Mouse (Mus musculus): ENCODE measurements at regions not wholly inside any gene's neighbourhood (a gene's known extent, or its start where the extent isn't known, plus 50 kb on each side); places are given as distances from the start of the nearest gene placed in this dataset.

DNA sequence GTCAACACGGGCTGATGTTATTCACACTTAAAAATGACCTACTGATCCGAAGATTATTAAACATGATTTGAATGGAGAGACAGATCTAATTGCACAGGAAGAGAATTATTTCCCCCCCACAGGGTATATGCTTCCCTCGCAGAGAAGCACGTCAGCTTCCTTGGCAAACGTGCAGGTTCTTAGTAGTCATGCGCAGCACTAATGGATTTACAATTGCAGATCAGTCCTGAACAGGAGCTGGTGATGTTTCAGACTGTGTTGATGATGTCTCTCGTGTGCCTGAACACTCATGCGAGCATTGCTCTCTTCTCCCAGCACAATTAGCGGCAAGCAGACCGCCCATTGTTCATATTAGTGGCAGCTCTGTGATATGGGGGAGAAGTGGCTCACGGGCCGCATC lies 127.9 kb upstream of the 3110018I06Rik start:
- DNase-seq (ENCODE audit: extremely low spot score): no peak

DNA sequence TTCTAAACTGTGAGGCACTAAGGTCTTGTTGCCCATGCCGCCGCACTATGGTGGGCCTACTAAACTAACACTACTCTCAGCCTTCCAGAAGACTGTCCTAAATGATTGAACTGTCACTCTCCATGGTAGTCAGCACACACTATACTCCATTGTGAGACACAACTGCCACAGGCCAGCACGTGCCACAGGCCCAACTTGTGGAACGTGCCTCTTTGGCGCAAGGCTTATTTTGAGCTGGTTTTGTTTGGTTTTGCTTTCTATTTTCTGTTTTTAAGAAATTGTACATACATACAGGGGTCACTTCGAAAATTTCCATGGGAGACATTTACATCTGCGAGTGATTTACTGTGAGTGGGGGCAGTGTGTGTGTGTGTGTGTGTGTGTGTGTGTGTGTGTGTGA lies 126.8 kb upstream of the 3110018I06Rik start:
- no peak for DNase-seq (ENCODE audit: extremely low spot score)

DNA sequence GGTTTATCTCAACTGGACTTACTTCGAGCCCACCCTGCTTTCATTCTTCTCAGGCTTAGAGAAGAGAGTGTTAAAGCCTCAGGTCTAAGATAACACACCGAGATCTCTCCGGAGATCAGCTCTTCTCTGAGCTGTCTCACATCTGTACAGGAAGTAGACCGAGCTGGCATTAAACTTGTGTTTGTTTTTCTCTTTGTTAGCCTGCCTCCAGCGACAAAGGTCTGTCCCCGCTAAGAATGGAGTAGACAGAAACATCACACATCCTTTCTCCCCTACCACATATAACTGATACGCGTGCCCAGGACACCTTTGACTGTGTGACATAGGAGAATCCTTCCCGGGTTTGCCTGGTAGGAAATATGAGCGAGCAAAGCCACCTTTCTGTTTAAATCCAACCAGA lies 126.3 kb upstream of the 3110018I06Rik start:
- DNase-seq (ENCODE audit: extremely low spot score): no peak

DNA sequence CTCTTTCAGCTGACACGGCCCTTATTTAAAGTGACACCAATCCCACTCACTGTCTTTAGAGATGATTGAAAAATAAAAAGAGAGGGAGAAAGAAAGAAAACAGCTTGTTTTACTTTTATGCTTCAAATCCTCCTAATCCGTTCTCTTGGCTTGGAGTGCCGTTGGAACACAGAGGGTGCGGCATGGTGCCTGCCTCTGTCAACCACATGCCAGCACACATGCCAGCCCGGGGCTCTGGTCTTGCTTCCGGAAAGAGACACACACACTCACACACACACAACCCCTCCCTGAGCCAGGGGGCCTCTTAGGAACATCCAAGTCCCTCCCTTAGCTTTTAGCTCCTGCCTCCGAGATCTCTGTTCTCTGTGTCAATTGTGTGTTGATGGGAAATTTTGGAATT lies 116.2 kb upstream of the 3110018I06Rik start:
- DNase-seq (ENCODE audit: extremely low spot score): no peak

DNA sequence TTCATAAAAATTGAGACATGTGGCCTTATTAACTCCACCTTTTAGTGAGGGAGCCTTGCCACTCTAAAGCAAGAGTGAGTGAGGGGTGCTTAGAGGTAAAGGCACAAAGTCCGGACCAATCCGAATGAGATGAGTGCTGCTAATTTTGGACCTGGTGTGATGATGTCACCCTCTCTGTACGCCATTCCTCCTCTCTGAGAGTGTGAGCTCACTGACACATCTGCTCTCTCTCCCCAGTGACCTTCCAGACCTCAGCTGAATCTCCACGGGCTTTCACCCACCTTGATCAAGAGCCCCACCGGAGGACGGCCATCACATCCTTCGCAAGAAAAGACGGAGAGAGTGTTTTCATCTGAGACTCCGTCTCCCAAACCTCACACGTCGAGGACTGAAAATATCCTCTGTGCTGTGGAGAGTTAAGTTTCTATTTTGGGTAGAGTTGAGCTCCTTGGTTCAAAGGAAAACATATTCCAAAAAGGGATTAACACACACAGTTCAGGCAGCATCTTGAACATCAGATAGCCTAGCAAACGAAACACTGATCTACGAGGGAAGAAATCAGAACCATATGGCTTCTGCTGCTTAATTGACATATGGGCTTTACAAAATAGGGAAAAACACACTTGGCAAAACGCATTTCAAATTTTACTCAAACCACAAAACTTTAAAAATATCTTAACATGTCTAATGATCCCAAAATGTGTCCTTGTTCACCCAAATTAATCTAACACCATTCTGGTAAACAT lies 96.2 kb upstream of the 3110018I06Rik start:
- DNase-seq (ENCODE audit: extremely low spot score): no peak

DNA sequence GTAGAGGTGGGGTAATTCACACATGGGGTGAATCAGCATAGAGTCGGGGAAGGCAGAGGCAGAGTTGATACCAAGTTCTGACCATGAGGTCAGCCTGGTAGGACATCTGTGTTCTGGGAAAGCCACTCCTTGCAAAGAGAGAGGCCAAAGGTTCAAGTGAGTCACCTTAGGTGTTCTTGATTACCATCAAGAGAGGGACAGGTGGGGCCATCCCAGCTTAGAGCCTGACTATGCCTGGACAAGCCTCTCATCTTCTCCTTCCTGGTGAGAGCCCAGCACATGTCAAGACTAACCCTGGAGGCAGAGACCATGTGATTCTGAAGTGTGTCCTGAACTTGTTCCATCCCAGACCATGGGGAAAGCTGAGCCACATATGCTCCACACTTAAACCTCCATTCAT lies 94.0 kb upstream of the 3110018I06Rik start:
- no peak for DNase-seq (ENCODE audit: extremely low spot score)

DNA sequence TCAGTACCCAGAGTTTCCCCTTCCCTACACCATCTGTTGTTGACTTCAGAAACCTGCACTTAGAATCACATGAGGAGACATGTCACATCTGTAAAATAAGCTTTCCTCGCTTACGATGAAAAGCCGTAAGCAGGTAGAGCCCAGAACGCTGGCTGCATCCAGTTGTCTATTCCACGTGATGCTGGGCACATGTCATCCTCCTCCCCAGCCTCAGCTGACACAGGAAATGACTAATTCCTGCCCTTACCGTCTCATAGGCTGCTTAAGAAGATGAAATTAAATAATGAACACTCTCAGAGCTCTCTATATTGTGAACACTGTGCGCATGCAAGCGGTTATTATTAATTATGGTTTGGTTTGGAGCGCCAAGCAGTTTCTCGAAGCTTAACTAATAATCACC lies 83.6 kb upstream of the 3110018I06Rik start:
- no peak for DNase-seq (ENCODE audit: extremely low spot score)

DNA sequence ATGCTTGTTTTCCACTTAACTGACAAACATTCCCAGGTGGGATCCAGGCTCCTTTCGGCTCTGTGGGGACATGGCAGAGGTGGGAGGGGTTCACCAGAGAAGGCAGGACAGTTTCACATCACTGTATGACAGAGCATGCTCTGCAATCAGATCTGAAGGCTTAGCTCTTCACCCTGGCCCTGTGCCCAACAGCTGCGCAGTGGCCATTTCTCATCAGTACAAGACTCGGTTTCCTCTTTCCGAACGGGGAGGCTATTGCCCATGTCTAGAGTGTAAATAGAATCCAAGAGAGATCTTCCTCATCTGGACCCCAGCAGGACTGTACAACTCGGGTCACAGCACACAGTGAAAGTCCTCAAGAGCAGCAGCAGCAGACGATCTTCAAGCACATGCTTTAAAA lies 64.5 kb upstream of the 3110018I06Rik start:
- no peak for DNase-seq (ENCODE audit: extremely low spot score)

DNA sequence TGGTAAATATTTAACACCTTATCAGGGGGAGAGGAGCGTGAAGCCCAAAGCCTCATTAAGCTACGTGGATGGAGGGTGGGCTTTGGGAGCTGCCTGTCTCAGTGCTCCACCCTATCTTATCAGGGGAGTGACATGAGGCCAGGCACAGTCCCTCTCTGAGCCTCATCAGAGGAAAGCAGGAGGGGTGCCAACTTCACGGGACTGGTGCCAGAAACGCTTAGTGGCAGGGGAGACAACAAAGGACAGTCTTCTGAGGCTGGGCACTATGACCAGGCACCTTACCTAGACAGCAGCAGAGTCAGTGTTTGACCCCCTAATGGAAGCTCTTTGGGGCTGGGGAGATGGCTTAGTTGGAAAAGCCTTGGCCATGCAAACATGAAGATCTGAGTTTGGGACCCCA lies 49.9 kb upstream of the 3110018I06Rik start:
- no peak for DNase-seq (ENCODE audit: extremely low spot score)
